ENCODE assay signal across 28 mouse cellular contexts in the genomic region with DNA sequence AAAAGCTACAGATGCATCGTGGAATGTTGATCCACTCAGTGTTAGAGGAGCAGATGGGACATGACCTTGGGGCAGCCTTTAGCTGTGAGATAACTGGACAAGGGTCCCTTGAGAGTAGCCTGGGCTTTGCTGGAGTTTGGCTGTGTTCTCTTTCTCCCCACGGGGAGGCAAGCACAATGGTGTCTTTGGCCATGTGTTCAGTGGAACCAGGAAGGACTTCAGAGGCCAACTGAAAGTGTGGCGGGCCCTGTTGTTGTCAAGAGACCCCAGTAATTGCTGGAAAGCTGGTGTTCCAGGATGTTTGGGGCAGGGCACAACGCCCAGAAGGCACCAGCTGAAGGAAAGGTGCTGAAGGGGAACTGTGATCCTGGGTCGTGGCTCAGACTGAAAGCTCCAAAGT. TPM values are rescaled to one million over a fixed set of nuclear protein-coding genes. Genes with fewer than 3 reads are reported as not detected.
DNase-seq lines count a peak whose midpoint lies in the region; ATAC-seq lines count a peak whose summit lies in the region.
"Had no signal": no experiment of that assay in that cellular context is flagged by ENCODE, and none has a peak within 500 bp of the region (broad histone marks: within the 10 kb centered on the region; RNA-seq: fewer than 3 reads in every experiment).

No protein-coding gene starts in this region.

- no peak overlapping the region for H3K4me3 ChIP-seq in hindbrain, embryonic 11.5 days (ENCODE audit: low read depth, low read length)
- no peak overlapping the region for H3K4me3 ChIP-seq in hindbrain, embryonic 14.5 days (replicated peaks; ENCODE audit: low read length)
- H3K4me3 ChIP-seq: embryonic facial prominence, embryonic 12.5 days; erythroblast, embryonic 14.5 days; forebrain, embryonic 13.5 days; heart, embryonic 10.5 days; limb, embryonic 13.5 days; liver, embryonic 12.5 days had no signal

- no peak overlapping the region for H3K4me2 ChIP-seq in hindbrain, embryonic 11.5 days (replicated peaks; ENCODE audit: low read depth, low read length)
- H3K4me2 ChIP-seq in hindbrain, embryonic 14.5 days (replicated peaks): no peak overlapping the region
- H3K4me2 ChIP-seq: embryonic facial prominence, embryonic 12.5 days; forebrain, embryonic 13.5 days; limb, embryonic 13.5 days; liver, embryonic 12.5 days; midbrain, embryonic 11.5 days had no signal

- ATAC-seq in hindbrain, embryonic 11.5 days (ENCODE audit: low FRiP score): no peak
- no peak for ATAC-seq in hindbrain, embryonic 14.5 days (ENCODE audit: low FRiP score)
- ATAC-seq: forebrain, embryonic 13.5 days; intestine, postnatal 0 days; liver, embryonic 12.5 days had no signal

- H3K9me3 ChIP-seq in hindbrain, embryonic 11.5 days (ENCODE audit: control insufficient read depth, low read length): no peaks in the 10 kb centered on the region
- no peaks in the 10 kb centered on the region for H3K9me3 ChIP-seq in hindbrain, embryonic 14.5 days (ENCODE audit: control insufficient read depth, low read length)
- H3K9me3 ChIP-seq: embryonic facial prominence, embryonic 12.5 days; forebrain, embryonic 13.5 days; heart, embryonic 10.5 days; limb, embryonic 13.5 days; liver, embryonic 12.5 days had no signal

- no peak overlapping the region for H3K9ac ChIP-seq in hindbrain, embryonic 11.5 days (ENCODE audit: low read depth, low read length)
- H3K9ac ChIP-seq in hindbrain, embryonic 14.5 days: no peak overlapping the region
- H3K9ac ChIP-seq: embryonic facial prominence, embryonic 12.5 days; forebrain, embryonic 13.5 days; limb, embryonic 13.5 days; liver, embryonic 12.5 days had no signal

- H3K27ac ChIP-seq in hindbrain, embryonic 11.5 days (ENCODE audit: low read depth, low read length): no peak overlapping the region
- H3K27ac ChIP-seq in hindbrain, embryonic 14.5 days: no peak overlapping the region
- H3K27ac ChIP-seq: embryonic facial prominence, embryonic 12.5 days; forebrain, embryonic 13.5 days; heart, embryonic 10.5 days; limb, embryonic 13.5 days; liver, embryonic 12.5 days had no signal

- H3K27me3 ChIP-seq in hindbrain, embryonic 11.5 days (ENCODE audit: control insufficient read depth, insufficient read depth, low read length): no peaks in the 10 kb centered on the region
- H3K27me3 ChIP-seq in hindbrain, embryonic 14.5 days (ENCODE audit: control insufficient read depth, insufficient read depth, low read length): no peaks in the 10 kb centered on the region
- H3K27me3 ChIP-seq: embryonic facial prominence, embryonic 12.5 days; forebrain, embryonic 13.5 days; limb, embryonic 13.5 days; liver, embryonic 12.5 days had no signal

- H3K4me1 ChIP-seq in hindbrain, embryonic 11.5 days (replicated peaks; ENCODE audit: control insufficient read depth, insufficient read depth, low read length): no peaks in the 10 kb centered on the region
- H3K4me1 ChIP-seq in hindbrain, embryonic 14.5 days (replicated peaks; ENCODE audit: control insufficient read depth, insufficient read depth, low read length): no peaks in the 10 kb centered on the region
- H3K4me1 ChIP-seq: embryonic facial prominence, embryonic 12.5 days; forebrain, embryonic 13.5 days; limb, embryonic 13.5 days; liver, embryonic 12.5 days had no signal

- DNase-seq in adrenal gland, postnatal 10 days: peak; percentile 20
- no peak for DNase-seq in adrenal gland, adult 18-20 months (ENCODE audit: low spot score in 2 of 2)
- peak; percentile 29 for DNase-seq in gastrocnemius, postnatal 10 days
- DNase-seq in gastrocnemius, adult 18-20 months (ENCODE audit: low spot score): no peak
- DNase-seq in hindbrain, embryonic 11.5 days (ENCODE audit: low spot score): peak; percentile 10
- no peak for DNase-seq in hindbrain, embryonic 14.5 days (ENCODE audit: low spot score)
- peak; percentile 6 for DNase-seq in embryo, embryonic 11 days
- no peak for DNase-seq in urinary bladder, postnatal 25 days (ENCODE audit: low spot score)
- DNase-seq: cerebellum, adult 18-20 months; cerebellum, postnatal 36 days; kidney, postnatal 36 days; layer of hippocampus, postnatal 36 days; lung, adult 18-20 months; lung, postnatal 10 days; thymus, adult 18-20 months; thymus, postnatal 36 days had no signal

- H3K36me3 ChIP-seq in hindbrain, embryonic 11.5 days (ENCODE audit: control insufficient read depth, insufficient read depth, low read length): no peaks in the 10 kb centered on the region
- H3K36me3 ChIP-seq in hindbrain, embryonic 14.5 days (replicated peaks; ENCODE audit: control insufficient read depth, insufficient read depth): no peaks in the 10 kb centered on the region
- H3K36me3 ChIP-seq: embryonic facial prominence, embryonic 12.5 days; heart, embryonic 10.5 days; limb, embryonic 13.5 days; liver, embryonic 12.5 days had no signal

- WGBS in hindbrain, embryonic 11.5 days: 48% methylated on average over 5 of the region's 5 CpGs
- 40% methylated on average over 5 of the region's 5 CpGs for WGBS in hindbrain, embryonic 14.5 days

RNA-seq across cellular contexts. Expression of gene Myh2, which starts 1.5 kb away (rescaled TPM):
- total RNA-seq in adrenal gland, postnatal 10 days (2021): 100 to 1,000 TPM in 1 of 2 experiments, 10 to 100 TPM in 1; 42.9 to 267 TPM
- total RNA-seq in adrenal gland, adult 18-20 months (2021): 1 to 10 TPM in 1 of 2 experiments, not detected in 1; 5.2 TPM
- total RNA-seq in gastrocnemius, postnatal 10 days (2021): 1,000 to 10,000 TPM; 1,145 to 1,256 TPM
- 1,000 to 10,000 TPM; 2,421 to 2,564 TPM for total RNA-seq in gastrocnemius, adult 18-20 months (2021)
- 0.03 TPM in 1 of 2 replicates, not detected in the other for polyA plus RNA-seq in hindbrain, embryonic 11.5 days (2014; fragmentation: Nextera tagmentation; extraction: Ambion mirVana)
- polyA plus RNA-seq in hindbrain, embryonic 14.5 days (2014; fragmentation: Nextera tagmentation; extraction: Ambion mirVana): 0.30 and 0.43 TPM in 2 replicates
- total RNA-seq: neutrophil, adult 5-6 weeks had no signal
- polyA plus RNA-seq: erythroblast, embryonic 14.5 days; forebrain, embryonic 13.5 days; heart, embryonic 10.5 days; heart, postnatal 0 days; kidney, embryonic 14.5 days; liver, embryonic 12.5 days; midbrain, embryonic 11.5 days; small intestine, adult 2 months had no signal

RNA-seq across cellular contexts. Expression of gene Myh1, which starts 30.6 kb away (rescaled TPM):
- total RNA-seq in adrenal gland, postnatal 10 days (2021): 100 to 1,000 TPM; 152 to 834 TPM
- total RNA-seq in adrenal gland, adult 18-20 months (2021): 1 to 10 TPM in 1 of 2 experiments, under 1 TPM in 1; 0.03 to 7.7 TPM
- 1,000 to 10,000 TPM; 4,609 to 4,620 TPM for total RNA-seq in gastrocnemius, postnatal 10 days (2021)
- total RNA-seq in gastrocnemius, adult 18-20 months (2021): 1,000 to 10,000 TPM; 2,776 to 3,903 TPM
- polyA plus RNA-seq in hindbrain, embryonic 11.5 days (2014; fragmentation: Nextera tagmentation; extraction: Ambion mirVana): 0.03 and 0.04 TPM in 2 replicates
- polyA plus RNA-seq in hindbrain, embryonic 14.5 days (2014; fragmentation: Nextera tagmentation; extraction: Ambion mirVana): 0.13 and 0.18 TPM in 2 replicates
- total RNA-seq: neutrophil, adult 5-6 weeks had no signal
- polyA plus RNA-seq: erythroblast, embryonic 14.5 days; heart, postnatal 0 days; midbrain, embryonic 11.5 days; small intestine, adult 2 months had no signal

Comparison
In these comparisons a context has a peak if more than half of its experiments do, and no peak if none do; other contexts are left out.
1. DNase-seq: peak in adrenal gland, postnatal 10 days (single experiment), gastrocnemius, postnatal 10 days (single experiment), hindbrain, embryonic 11.5 days (single experiment) and embryo, embryonic 11 days (single experiment); none in adrenal gland, adult 18-20 months (0 of 2), gastrocnemius, adult 18-20 months (single experiment), hindbrain, embryonic 14.5 days (single experiment) and urinary bladder, postnatal 25 days (single experiment).
2. RNA of gene Myh2, which starts 1.5 kb away (total RNA-seq): 2,421 to 2,564 TPM in gastrocnemius, adult 18-20 months, 1,145 to 1,256 TPM in gastrocnemius, postnatal 10 days and 42.9 to 267 TPM in adrenal gland, postnatal 10 days; 5.2 TPM in adrenal gland, adult 18-20 months; every median in the first group is over 4 times any median in the second.
3. RNA of gene Myh1, which starts 30.6 kb away (total RNA-seq): 4,609 to 4,620 TPM in gastrocnemius, postnatal 10 days, 2,776 to 3,903 TPM in gastrocnemius, adult 18-20 months and 152 to 834 TPM in adrenal gland, postnatal 10 days; 0.03 to 7.7 TPM in adrenal gland, adult 18-20 months; every median in the first group is over 10 times any median in the second.